Mouse (Mus musculus) bone marrow, adult 2 months (tissue): ENCODE data around the gene Ehd2. TPM values are rescaled to one million over a fixed set of nuclear protein-coding genes. Genes with fewer than 3 reads are reported as not detected.

Experiments used
- H3K27ac ChIP-seq: fragments of 200-500 bp; 2 replicates; pipeline ENCODE4 v1.5.1; 2012; ENCODE audit warnings: low read depth, mild to moderate bottlenecking, control low read depth, inconsistent platforms, low read length; ENCODE audit not compliant: control insufficient read depth, poor library complexity, insufficient read depth
- H3K4me1 ChIP-seq: fragments of 200-500 bp; 2 replicates; pipeline ENCODE4 v1.6.1; 2011; ENCODE audit warnings: low read length; ENCODE audit not compliant: control insufficient read depth, insufficient read depth
- H3K4me3 ChIP-seq: fragments of 200-500 bp; replicated peaks from 2 replicates; pipeline ENCODE3; 2011; ENCODE audit warnings: mild to moderate bottlenecking, low read depth, low read length, control low read depth; ENCODE audit not compliant: control insufficient read depth
- CTCF ChIP-seq: fragments of 200-500 bp; IDR thresholded peaks from 2 replicates; pipeline ENCODE4 v1.5.1; 2011; ENCODE audit warnings: low read length, control low read depth; ENCODE audit not compliant: control insufficient read depth, insufficient read depth
- POLR2A ChIP-seq: fragments of 200-500 bp; IDR thresholded peaks from 2 replicates; pipeline ENCODE4 v1.6.1; 2011; ENCODE audit warnings: low read depth, mild to moderate bottlenecking, control low read depth, low read length, borderline replicate concordance; ENCODE audit not compliant: control insufficient read depth
- WGBS: fragments of 180-500 bp; shearing (Covaris S2); methylation state at CpG from one replicate; pipeline ENCODE4 v1.1.7; 2018; 5-methylcytosine and 5-hydroxymethylcytosine counted together
- polyA plus RNA-seq: library from polyadenylated mRNA; stranded (reverse); fragments of >200 nt; gene quantifications from 2 replicates; pipeline ENCODE4 v1.2.4, GENCODE M21; 2011; ENCODE audit warnings: low replicate concordance; ENCODE audit not compliant: missing spikeins, insufficient read depth, insufficient read length

The Ehd2 gene
- polyA plus RNA-seq, 1 experiment: 7.8 TPM

DNA sequence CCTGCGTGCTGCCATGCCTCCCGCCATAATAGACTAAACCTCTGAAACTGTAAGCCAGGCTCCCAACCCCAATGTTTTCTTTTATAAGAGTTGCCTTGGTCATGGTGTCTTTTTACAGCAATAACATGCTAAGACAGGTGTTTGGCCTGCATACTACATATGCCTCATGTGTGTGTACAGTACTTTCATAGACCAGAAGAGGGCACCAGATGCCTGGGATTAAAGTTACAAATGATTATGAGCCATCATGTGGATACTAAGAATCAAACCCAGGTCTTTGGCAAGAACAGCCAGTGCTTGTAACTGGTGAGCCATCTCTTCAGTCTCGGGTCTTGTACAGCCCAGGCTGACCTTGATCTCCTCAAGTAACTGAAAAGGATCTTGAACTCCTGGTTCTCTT, 2.3 kb upstream of the Ehd2 start:
- H3K4me3 ChIP-seq: no peak overlapping the region
- 82% methylated on average over 3 of the region's 3 CpGs for WGBS
- TF ChIP-seq POLR2A (no peak), CTCF (no peak)

GRCm38 (mm10) chr7:15968322-15968721, 955 bp upstream of the Ehd2 start:
- Histone ChIP-seq H3K4me1 (no peaks in the 10 kb centered on the region; the same call in 1 of the 2 replicates), H3K4me3 (no peak overlapping the region), H3K27ac (no peak overlapping the region)
- WGBS: 80% methylated on average over 8 of the region's 8 CpGs
- TF ChIP-seq CTCF: no peak
- no peak for TF ChIP-seq POLR2A

More for the DNA sequence above, 2.3 kb upstream of the Ehd2 start:
- Histone ChIP-seq H3K27ac (no peak overlapping the region), H3K4me1 (no peaks in the 10 kb centered on the region)

DNA sequence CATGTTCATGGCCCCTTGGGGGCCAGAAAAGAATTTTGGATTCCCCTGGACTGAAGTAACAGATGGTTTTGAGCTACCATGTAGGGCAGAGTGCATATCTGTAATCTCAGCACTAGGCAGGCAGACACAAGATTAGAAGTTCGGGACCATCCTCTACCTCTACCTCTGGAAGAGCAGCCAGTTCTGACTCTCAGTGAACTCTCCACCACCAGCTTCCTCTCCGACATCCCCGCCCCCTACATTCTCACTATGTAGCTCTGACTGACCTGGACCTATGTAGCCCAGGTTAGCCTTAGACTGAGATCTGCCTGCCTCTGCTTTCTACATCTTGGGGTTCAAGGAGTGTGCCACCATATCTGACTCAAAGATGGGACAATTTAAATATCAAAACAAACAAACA, 878 bp downstream of the Ehd2 start:
- TF ChIP-seq CTCF: no peak
- TF ChIP-seq POLR2A: no peak
- no peaks in the 10 kb centered on the region; the same call in 1 of the 2 replicates for H3K4me1 ChIP-seq
- no peak overlapping the region for H3K4me3 ChIP-seq
- no peak overlapping the region for H3K27ac ChIP-seq
- 54% methylated on average over 3 of the region's 3 CpGs for WGBS

DNA sequence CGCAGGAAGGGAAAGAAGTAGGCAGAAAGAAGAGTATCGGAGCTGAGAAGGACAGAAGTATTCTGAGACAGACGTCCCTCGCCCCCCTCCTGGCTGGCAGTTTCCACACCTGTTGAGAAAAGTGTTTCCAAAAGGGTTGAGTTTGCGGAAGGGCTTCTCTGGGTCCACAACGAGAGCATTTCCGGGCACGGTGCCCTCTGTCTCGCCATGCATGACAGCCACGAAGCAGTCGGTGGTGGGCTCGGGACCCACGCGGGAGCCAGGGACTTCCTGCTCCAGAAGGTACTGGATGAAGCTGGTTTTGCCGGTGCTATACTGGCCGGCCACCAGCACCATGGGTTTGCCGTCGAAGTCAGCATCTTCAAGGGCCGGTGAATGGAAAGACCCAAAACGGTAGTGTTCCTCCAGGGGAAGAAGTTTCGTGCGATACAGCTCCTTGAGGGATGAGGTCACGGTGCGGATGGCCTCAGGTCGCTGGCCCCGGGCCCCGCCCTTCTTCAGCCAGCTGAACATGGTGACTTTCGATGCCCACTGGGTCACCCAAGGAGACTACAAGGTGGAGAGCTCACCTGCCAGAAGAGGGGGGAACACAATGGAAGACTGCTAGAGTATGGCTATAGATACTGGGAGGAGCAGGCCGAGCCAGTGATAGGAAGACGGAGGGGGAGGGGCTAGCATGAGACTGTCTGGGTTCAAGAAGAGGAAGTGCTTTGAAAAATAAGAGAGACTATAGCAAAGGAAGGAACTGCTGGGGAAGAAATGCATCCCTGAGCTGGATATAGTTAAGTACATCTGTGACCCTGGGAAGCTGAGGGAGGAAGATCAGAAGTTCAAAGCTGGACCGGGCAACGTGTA, 3.3 kb downstream of the Ehd2 start:
- peak overlapping the region; percentile 63 for H3K27ac ChIP-seq
- WGBS: 63% methylated on average over 32 of the region's 32 CpGs
- no peaks in the 10 kb centered on the region; the same call in 1 of the 2 replicates for H3K4me1 ChIP-seq
- no peak; the same call in 1 of the 2 replicates for TF ChIP-seq POLR2A
- no peak for TF ChIP-seq CTCF
- no peak overlapping the region for H3K4me3 ChIP-seq

- H3K4me3 ChIP-seq: no peak overlapping the region
- TF ChIP-seq POLR2A (no peak), CTCF (no peak)
- peak overlapping the region; percentile 52 for H3K27ac ChIP-seq
- WGBS: 53% methylated on average over 12 of the region's 12 CpGs
- no peaks in the 10 kb centered on the region; the same call in 1 of the 2 replicates for H3K4me1 ChIP-seq
Observed at GRCm38 (mm10) chr7:15962311-15963288, 4.8 kb downstream of the Ehd2 start.

DNA sequence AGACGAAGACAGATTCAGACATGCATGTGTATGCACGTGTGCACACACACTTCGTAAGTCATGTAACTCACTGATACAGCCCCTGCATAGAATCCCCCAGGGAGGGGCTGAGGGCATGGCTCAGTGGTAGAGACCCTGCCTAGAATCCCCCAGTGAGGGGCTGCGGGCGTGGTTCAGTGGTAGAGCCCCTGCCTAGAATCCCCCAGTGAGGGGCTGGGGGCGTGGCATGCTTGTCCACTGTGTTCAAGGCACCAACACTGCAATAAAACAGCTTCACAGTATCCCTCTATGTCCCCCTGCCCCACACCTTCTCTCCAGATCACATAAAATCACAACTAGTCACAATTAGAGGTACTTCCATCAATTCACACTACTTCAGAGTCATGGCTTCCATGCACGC, 5.6 kb downstream of the Ehd2 start:
- Histone ChIP-seq H3K27ac (peak overlapping the region; percentile 47), H3K4me1 (no peaks in the 10 kb centered on the region; the same call in 1 of the 2 replicates), H3K4me3 (no peak overlapping the region)
- 79% methylated on average over 7 of the region's 7 CpGs for WGBS
- no peak for TF ChIP-seq CTCF
- no peak for TF ChIP-seq POLR2A

DNA sequence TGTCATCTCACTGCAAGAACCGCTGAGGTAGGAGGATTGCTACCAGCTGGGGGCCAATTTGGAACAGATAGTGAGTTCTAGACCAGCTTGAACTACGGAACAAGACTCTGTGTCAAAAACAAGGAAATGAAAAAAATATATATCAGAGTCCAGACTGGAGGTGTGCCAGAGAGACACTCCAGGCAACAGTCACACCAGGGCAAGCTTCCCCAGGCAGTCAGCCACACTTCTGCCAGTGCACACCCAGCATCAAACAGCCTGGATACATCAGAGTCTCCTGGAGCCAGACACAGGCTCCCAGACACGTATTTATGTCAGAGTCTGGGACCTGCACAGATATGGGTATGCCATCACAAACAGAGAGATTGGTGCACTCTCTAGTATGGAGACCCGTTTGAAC, 6.1 kb downstream of the Ehd2 start:
- no peaks in the 10 kb centered on the region; the same call in 1 of the 2 replicates for H3K4me1 ChIP-seq
- H3K27ac ChIP-seq: no peak overlapping the region
- H3K4me3 ChIP-seq: no peak overlapping the region
- 52% methylated on average over 4 of the region's 4 CpGs for WGBS
- TF ChIP-seq POLR2A: no peak
- TF ChIP-seq CTCF: no peak

DNA sequence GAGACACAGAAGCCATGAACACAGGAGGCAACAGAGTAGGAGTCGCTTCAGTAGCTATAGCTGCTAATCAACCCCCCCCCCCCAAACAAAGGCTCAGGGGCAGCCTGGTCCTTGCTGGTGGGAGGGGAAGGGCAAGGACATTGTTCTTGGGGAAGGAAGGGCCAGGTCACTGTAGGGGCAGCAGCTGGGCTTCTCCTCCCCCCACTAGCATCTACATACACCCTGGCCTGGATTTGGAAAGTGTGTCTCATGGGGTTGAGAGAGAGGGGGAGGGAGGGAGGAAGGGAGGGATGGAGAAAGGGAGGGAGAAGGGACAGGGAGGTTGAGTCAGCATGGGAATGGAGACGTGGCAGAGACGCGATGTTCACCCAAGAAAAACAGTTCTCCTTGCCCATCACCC, 6.7 kb downstream of the Ehd2 start:
- TF ChIP-seq POLR2A (no peak), CTCF (no peak)
- WGBS: 70% methylated on average over 4 of the region's 4 CpGs
- no peak overlapping the region for H3K27ac ChIP-seq
- H3K4me1 ChIP-seq: no peaks in the 10 kb centered on the region; the same call in 1 of the 2 replicates
- H3K4me3 ChIP-seq: no peak overlapping the region
